Comparison of ENCODE assay signal across 13 mouse cellular contexts in genomic region chr14:79289909-79290308, GRCm38 (mm10). TPM values are rescaled to one million over a fixed set of nuclear protein-coding genes. Genes with fewer than 3 reads are reported as not detected.
DNase-seq lines count a peak whose midpoint lies in the region; ATAC-seq lines count a peak whose summit lies in the region.
"Had no signal": no experiment of that assay in that cellular context is flagged by ENCODE, and none has a peak within 500 bp of the region (broad histone marks: within the 10 kb centered on the region; RNA-seq: fewer than 3 reads in every experiment).

No protein-coding gene starts in this region.

- peak overlapping the region; percentile 6; the same call in 1 of the 2 replicates for H3K4me2 ChIP-seq in heart, embryonic 15.5 days
- H3K4me2 ChIP-seq in limb, embryonic 11.5 days (ENCODE audit: low read depth, severe bottlenecking) = 0 out of 2 replicates have a peak overlapping the region, but pooled peaks have one; percentile 4
- H3K4me2 ChIP-seq in stomach, embryonic 16.5 days (ENCODE audit: low read depth, low read length) = peak overlapping the region; percentile 3; the same call in 1 of the 2 replicates

- H3K4me1 ChIP-seq in heart, embryonic 15.5 days (replicated peaks) = peaks cover 23% of the 10 kb centered on the region
- peaks cover 21% of the 10 kb centered on the region for H3K4me1 ChIP-seq in limb, embryonic 11.5 days (ENCODE audit: control insufficient read depth, insufficient read depth, low read length)
- H3K4me1 ChIP-seq in stomach, embryonic 16.5 days (ENCODE audit: control insufficient read depth, insufficient read depth, low read length) = peaks cover 13% of the 10 kb centered on the region

- H3K4me3 ChIP-seq in heart, embryonic 15.5 days = no peak overlapping the region
- no peak overlapping the region for H3K4me3 ChIP-seq in limb, embryonic 11.5 days (ENCODE audit: low read depth, low read length)
- H3K4me3 ChIP-seq in stomach, embryonic 16.5 days (replicated peaks; ENCODE audit: low read length) = no peak overlapping the region
- H3K4me3 ChIP-seq: embryonic facial prominence, embryonic 13.5 days had no signal

- 21% methylated on average over 9 of the region's 9 CpGs for WGBS in heart, embryonic 15.5 days
- WGBS in limb, embryonic 11.5 days = 12% methylated on average over 9 of the region's 9 CpGs
- WGBS in stomach, embryonic 16.5 days = 33% methylated on average over 9 of the region's 9 CpGs

- H3K9ac ChIP-seq in heart, embryonic 15.5 days = no peak overlapping the region
- no peak overlapping the region for H3K9ac ChIP-seq in limb, embryonic 11.5 days (ENCODE audit: low read length)
- no peak overlapping the region for H3K9ac ChIP-seq in stomach, embryonic 16.5 days (ENCODE audit: low read length)
- H3K9ac ChIP-seq: embryonic facial prominence, embryonic 13.5 days had no signal

- no peak for DNase-seq in heart, adult 9 months (ENCODE audit: low spot score in 2 of 2)
- DNase-seq in thymus, postnatal 14 days = peak; percentile 53
- DNase-seq in thymus, postnatal 10 days (ENCODE audit: low spot score in 2 of 2) = no peak
- no peak for DNase-seq in limb, embryonic 11.5 days (ENCODE audit: low spot score)
- no peak for DNase-seq in urinary bladder, postnatal 10 days (ENCODE audit: low spot score)
- no peak for DNase-seq in cerebellum, postnatal 14 days
- DNase-seq: gastrocnemius, postnatal 14 days; kidney, postnatal 4 days had no signal

- H3K9me3 ChIP-seq in heart, embryonic 15.5 days (replicated peaks) = no peaks in the 10 kb centered on the region
- H3K9me3 ChIP-seq in limb, embryonic 11.5 days (ENCODE audit: control insufficient read depth, low read length) = no peaks in the 10 kb centered on the region
- H3K9me3 ChIP-seq in stomach, embryonic 16.5 days (replicated peaks; ENCODE audit: control insufficient read depth, low read length) = no peaks in the 10 kb centered on the region
- H3K9me3 ChIP-seq: embryonic facial prominence, embryonic 13.5 days had no signal

- no peaks in the 10 kb centered on the region for H3K27me3 ChIP-seq in heart, embryonic 15.5 days
- no peaks in the 10 kb centered on the region for H3K27me3 ChIP-seq in limb, embryonic 11.5 days (ENCODE audit: control insufficient read depth, insufficient read depth, low read length)
- no peaks in the 10 kb centered on the region for H3K27me3 ChIP-seq in stomach, embryonic 16.5 days (ENCODE audit: control insufficient read depth, insufficient read depth, low read length)
- H3K27me3 ChIP-seq: embryonic facial prominence, embryonic 13.5 days had no signal

- no peak overlapping the region for H3K27ac ChIP-seq in heart, embryonic 15.5 days
- no peak overlapping the region for H3K27ac ChIP-seq in limb, embryonic 11.5 days (replicated peaks; ENCODE audit: low read depth, low read length)
- H3K27ac ChIP-seq in stomach, embryonic 16.5 days (ENCODE audit: low read length) = peak overlapping the region; percentile 55; the same call in 1 of the 2 replicates
- H3K27ac ChIP-seq: embryonic facial prominence, embryonic 13.5 days had no signal

- ATAC-seq in heart, embryonic 15.5 days (replicated peaks; ENCODE audit: insufficient number of reproducible peaks, insufficient read depth, low FRiP score, low read depth) = 0 out of 2 replicates have a peak, but pooled peaks have one; percentile 16
- ATAC-seq in limb, embryonic 11.5 days (ENCODE audit: insufficient number of reproducible peaks, low FRiP score, low TSS enrichment, low read depth) = no peak
- ATAC-seq in stomach, embryonic 16.5 days (ENCODE audit: insufficient read depth, low FRiP score) = no peak
- ATAC-seq: intestine, postnatal 0 days had no signal

- no peaks in the 10 kb centered on the region for H3K36me3 ChIP-seq in heart, embryonic 15.5 days
- no peaks in the 10 kb centered on the region for H3K36me3 ChIP-seq in limb, embryonic 11.5 days (ENCODE audit: control insufficient read depth, insufficient read depth, low read length)
- no peaks in the 10 kb centered on the region for H3K36me3 ChIP-seq in stomach, embryonic 16.5 days (ENCODE audit: control insufficient read depth, insufficient read depth, low read length)

RNA-seq across cellular contexts. Expression of gene Rgcc, which starts 11.5 kb away (rescaled TPM):
- 23.8 and 57.0 TPM in 2 replicates for polyA plus RNA-seq in heart, embryonic 15.5 days (2015; fragmentation: Nextera tagmentation; extraction: Ambion mirVana)
- 19.6 and 20.8 TPM in 2 replicates for polyA plus RNA-seq in limb, embryonic 11.5 days (2014; fragmentation: Nextera tagmentation; extraction: Ambion mirVana)
- 56.3 and 57.8 TPM in 2 replicates for polyA plus RNA-seq in stomach, embryonic 16.5 days (2015; fragmentation: Nextera tagmentation; extraction: Ambion mirVana)

RNA-seq across cellular contexts. Expression of gene Zfp957, which starts 42.7 kb away (rescaled TPM):
- not detected in 2 replicates for polyA plus RNA-seq in heart, embryonic 15.5 days (2015; fragmentation: Nextera tagmentation; extraction: Ambion mirVana)
- not detected in 2 replicates for polyA plus RNA-seq in limb, embryonic 11.5 days (2014; fragmentation: Nextera tagmentation; extraction: Ambion mirVana)
- polyA plus RNA-seq in stomach, embryonic 16.5 days (2015; fragmentation: Nextera tagmentation; extraction: Ambion mirVana) = not detected in 2 replicates
- polyA plus RNA-seq: embryonic facial prominence, embryonic 13.5 days; intestine, postnatal 0 days; neural tube, embryonic 14.5 days had no signal
